In the genomic region with DNA sequence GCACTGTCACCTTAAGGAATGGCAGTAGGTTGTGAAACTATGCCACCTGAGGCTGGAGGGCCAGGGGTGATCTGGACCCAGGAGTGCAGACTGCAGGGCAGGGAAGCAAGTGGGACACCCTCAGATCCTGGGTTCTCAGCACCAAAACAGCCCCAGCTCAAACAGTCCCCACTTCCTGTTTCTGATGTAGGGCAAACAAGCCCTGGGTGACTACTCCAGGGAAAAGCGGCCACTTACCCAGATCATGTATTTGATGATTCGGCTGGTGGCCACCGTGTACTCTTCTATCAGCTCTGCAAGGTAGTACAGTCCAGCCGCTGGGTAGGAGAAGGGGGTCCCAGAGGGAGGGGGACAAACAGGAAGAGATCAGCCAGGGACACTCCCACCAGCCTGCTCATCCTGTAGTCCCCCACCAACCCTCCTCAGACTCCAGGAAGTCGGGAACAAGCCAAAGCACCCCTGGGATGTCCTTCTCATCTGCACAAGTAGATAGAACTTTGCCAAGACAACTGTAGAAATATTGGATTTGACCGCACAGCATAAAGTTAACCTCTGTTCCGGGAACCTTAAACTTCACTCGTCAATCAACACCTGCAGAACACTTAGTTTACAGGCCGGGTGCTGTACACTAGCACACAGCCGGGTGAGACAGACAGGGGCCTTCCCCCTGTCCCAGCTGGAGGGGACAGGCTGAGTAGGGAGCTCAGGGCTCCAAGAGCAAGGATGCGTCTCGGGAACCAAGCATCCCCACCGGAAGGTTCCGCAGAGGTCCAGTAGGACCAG, we compare ENCODE assay signal across 9 mouse cellular contexts. TPM values are rescaled to one million over a fixed set of nuclear protein-coding genes. Genes with fewer than 3 reads are reported as not detected.
A peak's percentile ranks its signal among the peaks of the same experiment; 100 is the strongest.
DNase-seq lines count a peak whose midpoint lies in the region; ATAC-seq and TF ChIP-seq lines count a peak whose summit lies in the region.
"Had no signal": no experiment of that assay in that cellular context is flagged by ENCODE, and none has a peak within 500 bp of the region (broad histone marks: within the 10 kb centered on the region; RNA-seq: fewer than 3 reads in every experiment).

No protein-coding gene starts in this region.

- ATAC-seq in heart, postnatal 0 days (ENCODE audit: insufficient read depth, low read depth) = peak; percentile 16
- ATAC-seq in liver, embryonic 12.5 days = peak; percentile 56

- TF ChIP-seq EP300 in heart, postnatal 0 days (IDR thresholded peaks at IDR 0.05; ENCODE audit: low read depth) = no peak

- peak overlapping the region; percentile 87 for H3K4me2 ChIP-seq in heart, postnatal 0 days (ENCODE audit: low read depth, low read length)
- H3K4me2 ChIP-seq in liver, embryonic 12.5 days = peak overlapping the region; percentile 93

- no peaks in the 10 kb centered on the region for H3K9me3 ChIP-seq in heart, postnatal 0 days (replicated peaks; ENCODE audit: control insufficient read depth, low read length)
- H3K9me3 ChIP-seq in liver, embryonic 12.5 days (replicated peaks) = no peaks in the 10 kb centered on the region

- H3K27me3 ChIP-seq in testis, adult 2 months (ENCODE audit: control insufficient read depth, insufficient read depth, low read length) = no peaks in the 10 kb centered on the region
- H3K27me3 ChIP-seq in heart, postnatal 0 days (ENCODE audit: control insufficient read depth, insufficient read depth, low read length) = no peaks in the 10 kb centered on the region
- no peaks in the 10 kb centered on the region for H3K27me3 ChIP-seq in liver, embryonic 12.5 days (replicated peaks)
- no peaks in the 10 kb centered on the region for H3K27me3 ChIP-seq in small intestine, adult 2 months (ENCODE audit: control insufficient read depth, insufficient read depth, low read length)

- under 1% methylated on average over 14 of the region's 14 CpGs for WGBS in heart, postnatal 0 days
- WGBS in liver, embryonic 12.5 days (ENCODE audit: insufficient replicate concordance) = 1% methylated on average over 14 of the region's 14 CpGs
- WGBS in small intestine, adult 2 months = 0% methylated on average over 14 of the region's 14 CpGs

- TF ChIP-seq POLR2A in testis, adult 2 months (IDR thresholded peaks at IDR 0.05; ENCODE audit: control insufficient read depth, low read depth, low read length) = no peak
- no peak for TF ChIP-seq POLR2A in small intestine, adult 2 months (IDR thresholded peaks at IDR 0.05; ENCODE audit: low read depth, low read length)

- peak overlapping the region; percentile 79 for H3K9ac ChIP-seq in heart, postnatal 0 days (replicated peaks; ENCODE audit: low read depth, low read length)
- H3K9ac ChIP-seq in liver, embryonic 12.5 days = peak overlapping the region; percentile 96

- no peak for DNase-seq in testis, postnatal 10 days (ENCODE audit: low spot score)
- peak; percentile 17 for DNase-seq in embryo, embryonic 10 days (ENCODE audit: low spot score)
- DNase-seq in heart, postnatal 0 days (ENCODE audit: low spot score) = no peak
- DNase-seq in right cerebral cortex, postnatal 36 days (ENCODE audit: low spot score in 2 of 2) = no peak
- DNase-seq in adrenal gland, adult 8-10 months = no peak

- no peak for TF ChIP-seq CTCF in testis, adult 2 months (IDR thresholded peaks at IDR 0.05; ENCODE audit: control insufficient read depth, insufficient read depth, insufficient replicate concordance, low read depth, low read length)
- no peak for TF ChIP-seq CTCF in heart, postnatal 0 days (IDR thresholded peaks at IDR 0.05; ENCODE audit: low read depth)
- no peak for TF ChIP-seq CTCF in small intestine, adult 2 months (IDR thresholded peaks at IDR 0.05; ENCODE audit: extremely low read depth, insufficient read length, insufficient replicate concordance, low read depth, low read length)

- H3K27ac ChIP-seq in testis, adult 2 months (ENCODE audit: control insufficient read depth, insufficient read depth, low read depth, low read length) = peak overlapping the region; percentile 59
- H3K27ac ChIP-seq in heart, postnatal 0 days (ENCODE audit: low read depth) = peak overlapping the region; percentile 91
- H3K27ac ChIP-seq in liver, embryonic 12.5 days = peak overlapping the region; percentile 86
- peak overlapping the region; percentile 78 for H3K27ac ChIP-seq in small intestine, adult 2 months (ENCODE audit: insufficient read depth, low read depth, low read length)

- peaks cover 6% of the 10 kb centered on the region for H3K4me1 ChIP-seq in testis, adult 2 months (ENCODE audit: control insufficient read depth, insufficient read depth, low read length)
- peaks cover 9% of the 10 kb centered on the region for H3K4me1 ChIP-seq in heart, postnatal 0 days (ENCODE audit: control insufficient read depth, insufficient read depth)
- peaks cover 26% of the 10 kb centered on the region for H3K4me1 ChIP-seq in liver, embryonic 12.5 days
- H3K4me1 ChIP-seq in small intestine, adult 2 months (ENCODE audit: control insufficient read depth, insufficient read depth, insufficient read length, low read length) = peaks cover 5% of the 10 kb centered on the region; the same call in 1 of the 2 replicates

- H3K36me3 ChIP-seq in testis, adult 2 months (ENCODE audit: control insufficient read depth, insufficient read depth, low read length) = peaks cover 1% of the 10 kb centered on the region
- H3K36me3 ChIP-seq in heart, postnatal 0 days (replicated peaks; ENCODE audit: control insufficient read depth, insufficient read depth, low read length) = peaks cover 35% of the 10 kb centered on the region
- peaks cover 37% of the 10 kb centered on the region for H3K36me3 ChIP-seq in liver, embryonic 12.5 days
- peaks cover 14% of the 10 kb centered on the region for H3K36me3 ChIP-seq in small intestine, adult 2 months (ENCODE audit: control insufficient read depth, insufficient read depth, low read length)

- peak overlapping the region; percentile 90 for H3K4me3 ChIP-seq in testis, adult 2 months (ENCODE audit: control insufficient read depth, low read depth, low read length)
- H3K4me3 ChIP-seq in heart, postnatal 0 days (ENCODE audit: low read depth, low read length) = peak overlapping the region; percentile 70
- H3K4me3 ChIP-seq in liver, embryonic 12.5 days = peak overlapping the region; percentile 95
- H3K4me3 ChIP-seq in small intestine, adult 2 months (ENCODE audit: low read depth, low read length) = peak overlapping the region; percentile 94

RNA-seq across cellular contexts. Expression of gene Tex261, which starts 0.6 kb away (rescaled TPM):
- polyA plus RNA-seq in testis, adult 2 months (2012; rRNA removed) = 95.3 and 97.0 TPM in 2 replicates
- 78.9 and 85.9 TPM in 2 replicates for total RNA-seq in heart, postnatal 0 days (2014; rRNA removed; ENCODE audit: low replicate concordance)
- polyA plus RNA-seq in heart, postnatal 0 days (2015; fragmentation: Nextera tagmentation; extraction: Ambion mirVana) = 102 and 109 TPM in 2 replicates
- polyA plus RNA-seq in liver, embryonic 12.5 days (2016; fragmentation: Nextera tagmentation; extraction: Ambion mirVana) = 54.6 and 56.1 TPM in 2 replicates
- polyA plus RNA-seq in small intestine, adult 2 months (2012; rRNA removed) = 53.8 and 90.5 TPM in 2 replicates
- total RNA-seq in adrenal gland, adult 8-10 months (2022) = 100 to 1,000 TPM; 121 to 139 (median 124) TPM

RNA-seq across cellular contexts. Expression of gene Ankrd53, which starts 12.5 kb away (rescaled TPM):
- 90.8 and 94.2 TPM in 2 replicates for polyA plus RNA-seq in testis, adult 2 months (2012; rRNA removed)
- total RNA-seq in heart, postnatal 0 days (2014; rRNA removed; ENCODE audit: low replicate concordance) = not detected in 2 replicates
- 0.16 TPM in 2 replicates for polyA plus RNA-seq in heart, postnatal 0 days (2015; fragmentation: Nextera tagmentation; extraction: Ambion mirVana)
- not detected in 2 replicates for polyA plus RNA-seq in liver, embryonic 12.5 days (2016; fragmentation: Nextera tagmentation; extraction: Ambion mirVana)
- polyA plus RNA-seq in small intestine, adult 2 months (2012; rRNA removed) = not detected in 2 replicates
- total RNA-seq in adrenal gland, adult 8-10 months (2022) = under 1 TPM in 2 of 4 experiments, not detected in 2; 0.37 to 0.38 TPM
- total RNA-seq: hematopoietic stem cell, adult 5-6 weeks had no signal

RNA-seq across cellular contexts. Expression of gene Nagk, which starts 19.8 kb away (rescaled TPM):
- polyA plus RNA-seq in testis, adult 2 months (2012; rRNA removed) = 56.2 and 57.9 TPM in 2 replicates
- 44.3 and 50.9 TPM in 2 replicates for total RNA-seq in heart, postnatal 0 days (2014; rRNA removed; ENCODE audit: low replicate concordance)
- 65.3 and 70.9 TPM in 2 replicates for polyA plus RNA-seq in heart, postnatal 0 days (2015; fragmentation: Nextera tagmentation; extraction: Ambion mirVana)
- polyA plus RNA-seq in liver, embryonic 12.5 days (2016; fragmentation: Nextera tagmentation; extraction: Ambion mirVana) = 13.5 and 15.8 TPM in 2 replicates
- 11.1 and 25.8 TPM in 2 replicates for polyA plus RNA-seq in small intestine, adult 2 months (2012; rRNA removed)
- 10 to 100 TPM; 55.2 to 72.7 (median 69.2) TPM for total RNA-seq in adrenal gland, adult 8-10 months (2022)

RNA-seq across cellular contexts. Expression of gene Atp6v1b1, which starts 32.2 kb away (rescaled TPM):
- 12.4 and 17.2 TPM in 2 replicates for polyA plus RNA-seq in testis, adult 2 months (2012; rRNA removed)
- total RNA-seq in heart, postnatal 0 days (2014; rRNA removed; ENCODE audit: low replicate concordance) = 0.15 and 4.1 TPM in 2 replicates
- 0.10 TPM in 1 of 2 replicates, not detected in the other for polyA plus RNA-seq in heart, postnatal 0 days (2015; fragmentation: Nextera tagmentation; extraction: Ambion mirVana)
- not detected in 2 replicates for polyA plus RNA-seq in liver, embryonic 12.5 days (2016; fragmentation: Nextera tagmentation; extraction: Ambion mirVana)
- not detected in 2 replicates for polyA plus RNA-seq in small intestine, adult 2 months (2012; rRNA removed)
- not detected for total RNA-seq in adrenal gland, adult 8-10 months (2022)
- total RNA-seq: hematopoietic stem cell, adult 5-6 weeks had no signal

RNA-seq across cellular contexts. Expression of gene Paip2b, which starts 56.6 kb away (rescaled TPM):
- polyA plus RNA-seq in testis, adult 2 months (2012; rRNA removed) = 54.0 and 54.4 TPM in 2 replicates
- 26.8 and 40.2 TPM in 2 replicates for total RNA-seq in heart, postnatal 0 days (2014; rRNA removed; ENCODE audit: low replicate concordance)
- 11.6 and 13.0 TPM in 2 replicates for polyA plus RNA-seq in heart, postnatal 0 days (2015; fragmentation: Nextera tagmentation; extraction: Ambion mirVana)
- 4.3 and 4.9 TPM in 2 replicates for polyA plus RNA-seq in liver, embryonic 12.5 days (2016; fragmentation: Nextera tagmentation; extraction: Ambion mirVana)
- 1.4 TPM in 2 replicates for polyA plus RNA-seq in small intestine, adult 2 months (2012; rRNA removed)
- total RNA-seq in adrenal gland, adult 8-10 months (2022) = 10 to 100 TPM; 35.0 to 47.3 (median 40.5) TPM

Comparison
In these comparisons a context has a peak if more than half of its experiments do, and no peak if none do; other contexts are left out.
1. RNA of gene Ankrd53, which starts 12.5 kb away (polyA plus RNA-seq): 90.8 to 94.2 TPM in testis, adult 2 months; 0.16 TPM in heart, postnatal 0 days, not detected in liver, embryonic 12.5 days and not detected in small intestine, adult 2 months; every median in the first group is over 10 times any median in the second.
2. Peak in every context shown above with its lines, with median percentiles within 50 percentile points of each other: H3K27ac ChIP-seq and H3K4me3 ChIP-seq.